Mouse (Mus musculus) heart, adult 2 months (tissue): ENCODE data around the gene Galnt5.

ENCODE experiments used
- CTCF ChIP-seq: fragments of 200-600 bp; IDR thresholded peaks from 2 replicates; pipeline ENCODE4 v1.8.1; 2022; ENCODE audit warnings: antibody characterized with exemption, mild to moderate bottlenecking, moderate library complexity
- EP300 ChIP-seq: fragments of 200-500 bp; IDR thresholded peaks from 2 replicates; pipeline ENCODE4 v1.6.1; 2011; ENCODE audit warnings: low read depth, low read length, control low read depth; ENCODE audit not compliant: insufficient read depth
- POLR2A ChIP-seq: fragments of 200-500 bp; IDR thresholded peaks from 2 replicates; pipeline ENCODE4 v1.6.1; 2011; ENCODE audit warnings: mild to moderate bottlenecking, low read depth, low read length, control low read depth; ENCODE audit not compliant: insufficient read depth

- no peak for TF ChIP-seq CTCF
- no peak for TF ChIP-seq POLR2A
- TF ChIP-seq EP300 = no peak
Measured at GRCm38 (mm10) chr2:58007081-58007480, 9.4 kb downstream of the Galnt5 start.
